Mouse (Mus musculus) MEL (cell line): ENCODE measurements around the gene Psenen.

Experiments used
- BHLHE40 ChIP-seq: IDR thresholded peaks from 2 replicates; pipeline ENCODE4 v1.6.1; 2012; ENCODE audit warnings: low read depth, mild to moderate bottlenecking, inconsistent platforms, low read length, improper control_type of control experiment, borderline replicate concordance
- CHD2 ChIP-seq: IDR thresholded peaks from 2 replicates; pipeline ENCODE4 v1.6.1; 2011; ENCODE audit warnings: low read length, improper control_type of control experiment
- CTCF ChIP-seq, 3 experiments: IDR thresholded peaks in 2 of 3; conservative IDR thresholded peaks in 1 of 3; 2 replicates each; pipeline ENCODE4 v1.5.1; 2011 to 2012; ENCODE audit warnings: low read length in 3 of 3, low read depth in 2 of 3, mild to moderate bottlenecking in 2 of 3, improper control_type of control experiment in 1 of 3, inconsistent platforms in 1 of 3, mixed read lengths in 1 of 3, moderate library complexity in 1 of 3; ENCODE audit not compliant: control insufficient read depth in 1 of 3, insufficient read depth in 1 of 3, poor library complexity in 1 of 3, severe bottlenecking in 1 of 3
- ELF1 ChIP-seq: IDR thresholded peaks from 2 replicates; pipeline ENCODE4 v1.6.1; 2014; ENCODE audit warnings: low read depth, mild to moderate bottlenecking, inconsistent platforms, low read length, improper control_type of control experiment, moderate library complexity
- EP300 ChIP-seq, 2 experiments: IDR thresholded peaks; 2 replicates each; pipeline ENCODE4 v1.6.1; 2011; ENCODE audit warnings: improper control_type of control experiment in 2 of 2, low read length in 2 of 2, low read depth in 1 of 2, mild to moderate bottlenecking in 1 of 2
- ETS1 ChIP-seq: IDR thresholded peaks from 2 replicates; pipeline ENCODE4 v1.6.1; 2012; ENCODE audit warnings: low read depth, mild to moderate bottlenecking, inconsistent platforms, low read length, improper control_type of control experiment, moderate library complexity
- JUND ChIP-seq: IDR thresholded peaks from 2 replicates; pipeline ENCODE4 v1.6.1; 2011; ENCODE audit warnings: low read depth, mild to moderate bottlenecking, improper control_type of control experiment, low read length
- MAZ ChIP-seq: IDR thresholded peaks from 2 replicates; pipeline ENCODE4 v1.6.1; 2012; ENCODE audit warnings: low read depth, mild to moderate bottlenecking, inconsistent platforms, low read length, improper control_type of control experiment
- POLR2A ChIP-seq, 2 experiments: IDR thresholded peaks; 2 replicates each; pipeline ENCODE4 v1.6.1; 2011 to 2012; ENCODE audit warnings: low read length in 2 of 2, mild to moderate bottlenecking in 2 of 2, control low read depth in 1 of 2, improper control_type of control experiment in 1 of 2, low read depth in 1 of 2, moderate library complexity in 1 of 2; ENCODE audit not compliant: control insufficient read depth in 1 of 2, insufficient read depth in 1 of 2, poor library complexity in 1 of 2
- SIN3A ChIP-seq: IDR thresholded peaks from 2 replicates; pipeline ENCODE4 v1.6.1; 2012; ENCODE audit warnings: low read length, improper control_type of control experiment, inconsistent platforms
- SMC3 ChIP-seq: IDR thresholded peaks from 2 replicates; pipeline ENCODE4 v1.6.1; 2011; ENCODE audit warnings: low read depth, low read length, improper control_type of control experiment
- UBTF ChIP-seq: IDR thresholded peaks from 2 replicates; pipeline ENCODE4 v1.6.1; 2012; ENCODE audit warnings: low read depth, mild to moderate bottlenecking, inconsistent platforms, low read length, improper control_type of control experiment, moderate library complexity, borderline replicate concordance; ENCODE audit not compliant: insufficient read depth
- ZKSCAN1 ChIP-seq: IDR thresholded peaks from 2 replicates; pipeline ENCODE4 v1.6.1; 2012; ENCODE audit warnings: low read depth, mild to moderate bottlenecking, inconsistent platforms, low read length, improper control_type of control experiment, moderate library complexity
- ZMIZ1 ChIP-seq: IDR thresholded peaks from 2 replicates; pipeline ENCODE4 v1.6.1; 2012; ENCODE audit warnings: low read depth, mild to moderate bottlenecking, inconsistent platforms, low read length, improper control_type of control experiment, moderate library complexity

DNA sequence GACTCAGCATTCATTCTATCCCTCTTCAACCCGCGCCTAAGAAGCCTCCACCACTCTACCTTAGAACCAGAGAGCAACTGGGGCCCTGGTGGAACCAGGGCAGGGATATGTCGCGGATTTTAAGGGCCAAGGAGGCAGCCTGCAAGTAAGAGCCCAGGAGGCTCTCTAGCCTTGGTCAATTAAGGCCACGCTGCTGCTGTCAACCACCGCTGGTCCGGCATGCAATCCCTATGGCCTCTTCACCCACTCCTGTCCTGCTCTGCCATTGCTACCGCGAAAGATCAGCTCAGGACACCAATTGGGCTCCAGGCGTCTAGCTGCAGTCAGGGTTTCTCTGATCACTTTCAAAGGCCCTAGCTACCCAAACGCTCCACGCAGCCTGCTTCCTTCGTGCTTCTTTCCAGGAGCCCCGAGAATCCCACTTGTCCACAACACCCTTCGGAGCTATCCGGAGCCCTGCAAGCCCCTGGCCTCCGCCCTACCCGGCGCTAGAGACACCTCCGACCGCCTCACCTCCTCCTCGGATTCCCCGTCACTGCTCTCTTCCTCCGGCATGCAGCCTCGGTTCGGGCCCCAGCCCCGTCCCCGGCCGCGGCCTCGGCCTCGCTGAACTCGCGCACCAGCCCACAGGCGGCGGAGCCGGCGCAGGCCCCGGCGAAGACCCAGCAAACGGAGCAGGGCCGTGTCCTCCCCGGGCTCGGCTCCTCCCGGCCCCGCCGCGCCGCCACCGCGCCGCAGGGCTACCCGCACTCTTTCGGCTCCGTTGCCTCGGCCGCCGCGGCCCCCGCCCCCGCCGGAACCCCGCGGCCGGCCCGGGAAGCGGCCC, 24.6 kb upstream of the Psenen start:
- TF ChIP-seq ELF1: no peak
- no peak for TF ChIP-seq BHLHE40
- TF ChIP-seq CTCF (IDR thresholded peaks at IDR 0.05 in 2 of 3, conservative IDR thresholded peaks at IDR 0.05 in 1 of 3; ENCODE audit: control insufficient read depth in 1 of 3, insufficient read depth in 1 of 3, low read depth in 2 of 3, low read length in 3 of 3, poor library complexity in 1 of 3, severe bottlenecking in 1 of 3): no peak
- no peak for TF ChIP-seq MAZ
- TF ChIP-seq POLR2A (IDR thresholded peaks at IDR 0.05; ENCODE audit: control insufficient read depth in 1 of 2, insufficient read depth in 1 of 2, low read depth in 1 of 2, low read length in 2 of 2, poor library complexity in 1 of 2): peak in 1 of 2 experiments; percentile 79; a peak in 2 of 4 replicates
- no peak for TF ChIP-seq EP300 (IDR thresholded peaks at IDR 0.05; ENCODE audit: low read depth in 1 of 2, low read length in 2 of 2)
- TF ChIP-seq SIN3A: peak; percentile 61
- TF ChIP-seq CHD2: no peak
- no peak for TF ChIP-seq ZMIZ1
- TF ChIP-seq SMC3: no peak
- TF ChIP-seq ZKSCAN1: no peak
- TF ChIP-seq UBTF: peak; percentile 83; the same call in 1 of the 2 replicates
- no peak for TF ChIP-seq JUND
- no peak for TF ChIP-seq ETS1
